Mouse (Mus musculus) testis, postnatal 10 days (tissue): ENCODE results near the gene Zfp319.
"Not testable (repeated sequence)": the region's sequence is repeated elsewhere in the genome, so short reads cannot be mapped to it uniquely, and the experiment has no call there.

Source experiments
- DNase-seq: peaks from one replicate; pipeline ENCODE4 v3.0.0; 2021; ENCODE audit warnings: low spot score

Gene Zfp319

GRCm38 (mm10) chr8:95331720-95332436 lies at the start of gene Zfp319, which contains the start of gene Usb1:
Gene Zfp319 (minus strand): TSS chr8:95331950.
Gene Usb1 (plus strand): TSS chr8:95332284.
- DNase-seq: peak; percentile 98

- DNase-seq: no peak
These were observed 49.2 kb upstream of the Zfp319 start for GRCm38 (mm10) chr8:95380953-95381352.

- not testable (repeated sequence) for DNase-seq
These were observed 47.2 kb upstream of the Zfp319 start for GRCm38 (mm10) chr8:95378928-95379327.

- DNase-seq: no peak
These were observed 46.1 kb upstream of the Zfp319 start for GRCm38 (mm10) chr8:95377863-95378291.

- no peak for DNase-seq
These were observed 45.4 kb upstream of the Zfp319 start for GRCm38 (mm10) chr8:95377101-95377500.

- no peak for DNase-seq
These were observed 44.7 kb upstream of the Zfp319 start for GRCm38 (mm10) chr8:95376309-95376999.

- DNase-seq: no peak
These were observed 43.7 kb upstream of the Zfp319 start for GRCm38 (mm10) chr8:95375374-95375930.

- no peak for DNase-seq
These were observed 42.7 kb upstream of the Zfp319 start for GRCm38 (mm10) chr8:95374429-95374828.

- DNase-seq: no peak
These were observed 41.7 kb upstream of the Zfp319 start for GRCm38 (mm10) chr8:95373389-95374002.

GRCm38 (mm10) chr8:95369581-95370326 lies 38.0 kb upstream of the Zfp319 start:
- DNase-seq: no peak

GRCm38 (mm10) chr8:95363849-95364248 lies 32.1 kb upstream of the Zfp319 start:
- no peak for DNase-seq

GRCm38 (mm10) chr8:95362272-95362671 lies 30.5 kb upstream of the Zfp319 start:
- no peak for DNase-seq

GRCm38 (mm10) chr8:95361016-95361341 lies 29.2 kb upstream of the Zfp319 start:
- no peak for DNase-seq

GRCm38 (mm10) chr8:95360181-95361015 lies 28.6 kb upstream of the Zfp319 start:
- no peak for DNase-seq

GRCm38 (mm10) chr8:95358550-95359411 lies 27.0 kb upstream of the Zfp319 start:
- peak; percentile 49 for DNase-seq

GRCm38 (mm10) chr8:95354606-95355005 lies 22.9 kb upstream of the Zfp319 start:
- peak; percentile 33 for DNase-seq

- DNase-seq: peak; percentile 55
These were observed 21.4 kb upstream of the Zfp319 start for GRCm38 (mm10) chr8:95352871-95353866.

- DNase-seq: peak; percentile 76
These were observed 20.6 kb upstream of the Zfp319 start, which contains the start of gene Mmp15 for GRCm38 (mm10) chr8:95352151-95352870. Gene Mmp15 (plus strand): TSS chr8:95352268.
